Mouse (Mus musculus) frontal cortex, adult 2 months (tissue): ENCODE measurements around the gene Hnrnpul1. TPM values are rescaled to one million over a fixed set of nuclear protein-coding genes. Genes with fewer than 3 reads are reported as not detected.

ENCODE experiments used
- DNase-seq, 2 experiments: peaks; one replicate each; pipeline ENCODE4 v3.0.0; 2022; ENCODE audit warnings: low spot score in 1 of 2; ENCODE audit errors: extremely low spot score in 1 of 2
- polyA plus RNA-seq: library from polyadenylated mRNA; depleted of rRNA; stranded (reverse); fragments of >200 nt; gene quantifications from 2 replicates; pipeline ENCODE4 v1.2.3, GENCODE M21; 2012

Gene Hnrnpul1
- polyA plus RNA-seq, 1 experiment, result 47.7 TPM

DNA sequence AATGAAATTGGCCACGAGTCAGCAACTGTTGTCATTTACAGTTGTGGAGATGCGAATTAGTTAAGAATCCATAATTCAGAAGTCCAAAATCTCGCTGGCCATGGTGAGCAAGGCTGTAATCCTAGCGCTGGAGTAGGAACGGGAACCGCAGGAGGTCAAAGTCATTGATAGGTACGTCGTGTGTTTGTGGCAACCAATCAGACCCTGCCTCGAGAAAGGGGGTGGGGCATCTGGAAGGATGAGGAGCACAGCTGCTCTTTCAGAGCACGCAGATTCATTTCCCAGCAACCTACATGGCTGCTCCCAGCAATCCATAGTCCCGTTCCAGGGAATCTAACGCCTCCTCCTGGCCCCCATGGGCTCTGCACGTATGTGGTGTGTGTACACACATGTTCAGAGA lies 54.7 kb downstream of the Hnrnpul1 start:
- no peak for DNase-seq

DNA sequence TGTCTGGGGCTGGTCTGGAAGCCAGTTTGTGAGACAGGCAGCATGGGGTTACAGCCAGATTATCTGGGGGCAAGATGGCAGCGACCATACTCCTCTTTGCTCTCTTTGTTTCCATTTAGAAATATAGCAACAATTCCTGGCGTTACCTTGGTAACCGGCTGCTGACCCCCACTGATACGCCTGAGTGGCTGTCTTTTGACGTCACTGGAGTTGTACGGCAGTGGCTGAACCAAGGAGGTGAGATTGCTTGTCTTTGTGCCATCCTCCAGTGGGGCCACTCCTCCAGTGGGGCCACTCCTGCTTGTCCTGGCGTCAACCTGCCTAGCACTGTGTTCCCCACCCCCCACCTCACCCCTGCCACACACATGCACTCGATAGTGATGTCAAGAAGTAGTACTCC lies 60.5 kb downstream of the Hnrnpul1 start:
- no peak for DNase-seq

DNA sequence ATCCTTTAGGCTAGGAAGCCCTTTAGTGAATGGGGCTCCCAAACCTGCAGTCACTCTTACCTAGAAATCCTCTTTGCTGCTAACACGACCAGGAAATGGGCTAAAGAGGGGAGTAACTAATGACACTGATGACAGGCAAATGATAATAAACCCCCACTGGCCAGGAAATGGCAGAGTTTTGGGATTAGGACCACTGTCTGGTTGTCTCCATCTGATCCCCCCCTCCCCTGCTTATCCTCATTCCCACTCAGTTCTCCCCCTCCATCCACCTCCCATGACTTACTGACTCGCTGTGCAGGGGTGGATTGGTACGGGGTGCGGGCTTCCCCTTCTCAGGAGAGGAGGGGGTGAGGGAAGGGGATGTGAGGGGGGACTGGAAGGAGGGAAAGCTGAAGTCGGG lies 64.5 kb downstream of the Hnrnpul1 start:
- DNase-seq, result no peak

DNA sequence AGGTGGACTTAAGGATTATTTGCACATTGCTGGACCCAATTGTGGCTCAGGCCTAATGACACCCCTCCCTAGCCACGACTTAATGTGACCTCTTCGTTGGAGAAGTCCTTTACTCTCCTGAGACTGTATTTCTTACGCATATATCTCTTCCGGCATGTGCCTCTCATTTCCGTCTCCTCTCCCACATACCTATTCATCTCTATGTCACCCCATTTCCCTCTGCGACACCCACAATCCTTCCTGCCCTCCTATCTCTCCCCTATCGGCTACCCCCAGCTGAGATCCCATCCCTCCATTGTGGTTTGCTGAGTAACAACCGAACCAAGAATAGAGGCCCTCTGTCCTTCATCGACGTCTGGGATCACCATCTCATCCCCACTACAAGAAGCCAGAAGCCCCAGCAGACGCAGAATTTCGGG lies 64.9 kb downstream of the Hnrnpul1 start:
- DNase-seq, result no peak

GRCm38 (mm10) chr7:25688810-25689586 lies 65.6 kb downstream of the Hnrnpul1 start:
- DNase-seq, result no peak

DNA sequence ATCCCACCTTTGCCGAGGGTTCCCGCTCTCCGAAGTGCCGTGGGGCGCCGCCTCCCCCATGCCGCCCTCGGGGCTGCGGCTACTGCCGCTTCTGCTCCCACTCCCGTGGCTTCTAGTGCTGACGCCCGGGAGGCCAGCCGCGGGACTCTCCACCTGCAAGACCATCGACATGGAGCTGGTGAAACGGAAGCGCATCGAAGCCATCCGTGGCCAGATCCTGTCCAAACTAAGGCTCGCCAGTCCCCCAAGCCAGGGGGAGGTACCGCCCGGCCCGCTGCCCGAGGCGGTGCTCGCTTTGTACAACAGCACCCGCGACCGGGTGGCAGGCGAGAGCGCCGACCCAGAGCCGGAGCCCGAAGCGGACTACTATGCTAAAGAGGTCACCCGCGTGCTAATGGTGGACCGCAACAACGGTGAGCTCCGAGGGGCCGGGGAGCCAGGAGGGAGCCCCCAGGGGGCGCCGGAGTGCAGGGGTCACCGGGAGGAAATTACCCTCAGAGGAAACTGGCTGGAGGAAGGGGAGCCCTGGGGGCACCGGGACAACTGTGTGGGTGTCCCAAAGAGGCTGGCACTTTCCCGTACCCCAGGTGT lies 66.7 kb downstream of the Hnrnpul1 start:
- no peak for DNase-seq

DNA sequence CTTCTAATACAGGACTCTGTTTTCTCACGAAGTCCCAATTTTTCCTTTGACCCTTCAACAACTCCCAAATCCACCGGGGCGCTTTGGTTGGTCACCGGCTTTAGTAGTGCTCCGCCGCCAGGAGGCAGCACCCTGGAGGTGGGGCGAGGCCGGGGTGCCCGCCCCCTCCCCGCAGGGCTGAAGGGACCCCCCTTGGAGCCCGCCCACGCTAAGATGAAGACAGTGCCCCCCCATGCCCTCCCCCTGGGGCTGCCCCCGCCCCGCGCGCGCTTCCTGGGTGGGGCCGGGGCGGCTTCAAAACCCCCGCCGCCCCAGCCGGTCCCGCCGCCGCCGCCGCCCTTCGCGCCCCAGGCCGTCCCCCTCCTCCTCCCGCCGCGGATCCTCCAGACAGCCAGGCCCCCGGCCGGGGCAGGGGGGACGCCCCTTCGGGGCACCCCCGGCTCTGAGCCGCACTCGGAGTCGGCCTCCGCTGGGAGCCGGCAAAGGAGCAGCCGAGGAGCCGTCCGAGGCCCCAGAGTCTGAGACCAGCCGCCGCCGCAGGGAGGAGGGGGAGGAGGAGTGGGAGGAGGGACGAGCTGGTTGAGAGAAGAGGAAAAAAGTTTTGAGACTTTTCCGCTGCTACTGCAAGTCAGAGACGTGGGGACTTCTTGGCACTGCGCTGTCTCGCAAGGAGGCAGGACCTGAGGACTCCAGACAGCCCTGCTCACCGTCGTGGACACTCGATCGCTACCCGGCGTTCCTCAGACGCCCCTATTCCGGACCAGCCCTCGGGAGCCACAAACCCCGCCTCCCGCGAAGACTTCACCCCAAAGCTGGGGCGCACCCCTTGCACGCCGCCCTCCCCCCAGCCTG lies 67.7 kb downstream of the Hnrnpul1 start, which contains the start of gene Tgfb1:
Tgfb1 (plus strand) TSS at position 323 of the 852 bp plus-strand sequence.
- no peak for DNase-seq

- DNase-seq, result no peak
Observed at GRCm38 (mm10) chr7:25685926-25686470, 68.6 kb downstream of the Hnrnpul1 start.

- no peak for DNase-seq
Observed at GRCm38 (mm10) chr7:25684659-25685058, 69.9 kb downstream of the Hnrnpul1 start.

GRCm38 (mm10) chr7:25683474-25684180 lies 70.9 kb downstream of the Hnrnpul1 start:
- no peak for DNase-seq

GRCm38 (mm10) chr7:25681341-25682231 lies 73.0 kb downstream of the Hnrnpul1 start:
- no peak for DNase-seq

- peak; percentile 92 to 96 for DNase-seq
Observed at GRCm38 (mm10) chr7:25680514-25681258, 73.9 kb downstream of the Hnrnpul1 start, which contains the start of gene B9d2. Gene B9d2 (plus strand): TSS chr7:25680780.

DNA sequence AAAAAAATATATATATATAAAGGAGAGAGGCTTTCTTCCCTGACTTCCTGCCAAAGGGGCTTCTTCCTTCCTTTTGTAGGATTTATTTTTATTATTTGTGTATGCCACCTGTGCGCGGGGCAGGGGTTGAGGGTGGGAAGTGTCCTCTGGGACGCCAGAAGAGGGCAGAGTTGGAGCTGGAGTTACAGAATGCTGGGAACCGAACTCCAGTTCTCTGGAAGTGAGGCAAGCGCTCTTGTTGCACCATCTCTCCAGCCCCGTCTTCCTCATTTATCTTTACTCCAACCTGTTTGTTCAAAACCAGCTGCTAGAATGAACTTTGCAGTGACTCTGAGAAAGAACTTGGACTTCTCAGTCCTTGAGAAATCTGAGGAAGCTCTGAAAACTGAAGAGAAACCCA lies 74.6 kb downstream of the Hnrnpul1 start:
- no peak for DNase-seq

GRCm38 (mm10) chr7:25677013-25677412 lies 77.5 kb downstream of the Hnrnpul1 start:
- no peak for DNase-seq

DNA sequence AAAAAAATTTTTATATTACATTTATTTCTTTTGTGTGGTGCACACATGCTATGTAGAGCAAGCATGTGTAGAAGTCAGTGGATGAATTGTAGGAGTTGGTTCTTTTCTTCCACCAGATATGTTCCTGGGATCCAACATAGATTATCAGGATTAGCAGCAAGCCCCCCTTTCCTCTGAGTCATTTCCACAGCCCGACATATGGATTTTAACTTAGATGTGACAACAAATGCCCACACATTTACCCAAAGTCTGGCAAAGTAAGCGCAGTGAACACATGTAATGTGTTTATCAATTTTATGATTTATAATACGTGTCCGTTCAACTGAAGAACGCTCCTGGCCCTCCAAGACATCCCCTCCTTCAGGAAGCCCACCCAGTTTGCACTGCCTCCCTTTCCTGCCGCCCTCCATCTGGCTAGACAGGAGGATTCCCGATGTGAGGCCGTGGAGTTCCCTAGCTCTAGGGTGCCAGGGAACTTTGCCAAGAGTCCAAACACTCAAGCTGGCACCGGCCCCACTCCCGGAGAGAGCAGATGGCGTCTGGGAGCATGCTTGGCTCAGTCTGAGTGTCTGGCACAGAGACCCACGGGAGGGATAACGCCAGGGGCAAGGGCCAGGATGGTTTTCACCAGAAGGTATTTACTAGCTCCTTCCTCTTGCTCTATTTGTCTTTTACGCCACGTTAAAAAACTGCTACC lies 78.3 kb downstream of the Hnrnpul1 start:
- DNase-seq, result peak; percentile 86 to 96

- no peak for DNase-seq
Observed at GRCm38 (mm10) chr7:25675405-25675804, 79.2 kb downstream of the Hnrnpul1 start.

DNA sequence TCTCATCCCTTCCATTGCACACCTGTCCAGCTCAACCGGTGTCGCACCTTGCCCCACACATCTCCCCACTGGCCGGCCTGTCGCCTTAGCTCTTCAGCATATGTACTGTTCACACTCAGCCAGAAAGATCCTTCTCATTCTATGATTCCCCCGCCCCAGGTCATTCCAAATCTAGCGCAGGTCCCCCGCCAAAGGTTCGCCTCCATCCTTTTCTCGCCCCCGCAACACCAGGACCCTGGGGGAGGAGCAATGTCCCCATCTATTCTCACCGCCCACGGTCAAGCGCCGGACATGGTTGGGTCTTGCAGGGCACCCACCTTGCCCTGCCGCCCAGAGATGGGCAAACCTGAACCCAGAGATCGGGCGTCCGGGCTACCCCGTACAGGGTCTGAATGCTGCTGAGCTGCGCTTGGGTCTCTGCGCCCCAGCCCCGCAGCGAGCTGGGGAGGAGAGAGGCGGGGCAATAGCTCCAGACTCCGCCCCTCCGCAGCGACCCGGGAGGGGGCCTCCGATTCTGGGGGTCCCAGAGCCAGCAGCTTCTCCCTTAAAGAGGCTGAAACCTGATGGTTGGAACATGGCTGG lies 79.7 kb downstream of the Hnrnpul1 start, which contains the start of gene Tmem91:
Tmem91 (minus strand) TSS at position 448 of the 582 bp plus-strand sequence.
- DNase-seq, result no peak
